Mouse (Mus musculus): ENCODE data around the gene Lmod3. TPM values are rescaled to one million over a fixed set of nuclear protein-coding genes. Genes with fewer than 3 reads are reported as not detected.

Lmod3 gene
- polyA plus RNA-seq, 1 experiment, result 0.10 TPM

DNA sequence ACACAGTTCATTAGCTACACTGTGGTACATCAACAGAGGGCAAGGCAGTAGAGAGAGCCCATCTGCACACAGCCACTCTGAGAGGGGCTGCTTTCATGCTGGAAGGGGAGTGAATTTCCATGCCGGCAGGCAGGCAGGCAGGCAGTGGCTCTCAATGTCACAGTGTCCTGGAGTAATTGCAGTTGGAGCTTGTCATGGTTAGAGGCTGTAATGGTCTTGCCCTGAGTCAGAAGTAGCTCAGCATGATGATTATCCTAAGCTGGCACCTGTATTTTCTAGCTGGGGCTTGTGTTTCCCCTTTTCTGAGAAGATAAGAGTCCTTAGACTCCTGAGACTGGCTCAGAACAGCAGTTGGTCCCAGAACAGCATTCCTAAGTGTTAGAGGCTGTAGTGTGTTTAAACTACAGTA lies 26.5 kb downstream of the Lmod3 start:
- no peaks in the 10 kb centered on the region for H3K27me3 ChIP-seq (ENCODE audit: control insufficient read depth, insufficient read depth, low read length)
- no peaks in the 10 kb centered on the region for H3K4me1 ChIP-seq (ENCODE audit: control insufficient read depth, insufficient read depth, low read length)
- no peak overlapping the region for H3K4me3 ChIP-seq (ENCODE audit: control insufficient read depth, low read depth, low read length)
- H3K36me3 ChIP-seq (ENCODE audit: control insufficient read depth, insufficient read depth, low read length), result no peaks in the 10 kb centered on the region
- TF ChIP-seq POLR2A (IDR thresholded peaks at IDR 0.05; ENCODE audit: control insufficient read depth, low read depth, low read length) (no peak), CTCF (IDR thresholded peaks at IDR 0.05; ENCODE audit: control insufficient read depth, insufficient read depth, insufficient replicate concordance, low read depth, low read length) (no peak)
- H3K27ac ChIP-seq (ENCODE audit: control insufficient read depth, insufficient read depth, low read depth, low read length), result no peak overlapping the region

DNA sequence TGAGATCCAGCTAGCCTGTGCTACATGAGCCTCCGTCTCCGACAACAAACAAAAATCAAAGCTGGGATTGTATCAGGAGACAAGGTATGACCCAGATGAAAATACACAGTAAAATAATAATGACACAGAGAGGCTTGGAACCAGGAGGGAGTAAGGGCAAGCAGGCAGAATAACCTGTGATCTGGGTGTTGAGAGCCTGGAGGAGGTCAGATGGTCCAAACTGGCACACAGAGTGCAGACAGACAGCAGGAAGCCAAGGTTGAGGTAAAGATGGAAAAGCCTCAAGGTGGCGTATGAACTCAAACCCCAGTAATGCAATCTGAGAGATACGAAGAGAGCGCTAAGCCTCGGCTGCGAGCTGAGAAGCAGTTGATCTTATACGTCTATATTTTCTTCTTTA lies 28.1 kb downstream of the Lmod3 start:
- Histone ChIP-seq H3K36me3 (ENCODE audit: control insufficient read depth, insufficient read depth, low read length) (no peaks in the 10 kb centered on the region), H3K27me3 (ENCODE audit: control insufficient read depth, insufficient read depth, low read length) (no peaks in the 10 kb centered on the region), H3K27ac (ENCODE audit: control insufficient read depth, insufficient read depth, low read depth, low read length) (no peak overlapping the region), H3K4me3 (ENCODE audit: control insufficient read depth, low read depth, low read length) (no peak overlapping the region), H3K4me1 (ENCODE audit: control insufficient read depth, insufficient read depth, low read length) (no peaks in the 10 kb centered on the region)
- TF ChIP-seq POLR2A (IDR thresholded peaks at IDR 0.05; ENCODE audit: control insufficient read depth, low read depth, low read length) (no peak), CTCF (IDR thresholded peaks at IDR 0.05; ENCODE audit: control insufficient read depth, insufficient read depth, insufficient replicate concordance, low read depth, low read length) (no peak)

DNA sequence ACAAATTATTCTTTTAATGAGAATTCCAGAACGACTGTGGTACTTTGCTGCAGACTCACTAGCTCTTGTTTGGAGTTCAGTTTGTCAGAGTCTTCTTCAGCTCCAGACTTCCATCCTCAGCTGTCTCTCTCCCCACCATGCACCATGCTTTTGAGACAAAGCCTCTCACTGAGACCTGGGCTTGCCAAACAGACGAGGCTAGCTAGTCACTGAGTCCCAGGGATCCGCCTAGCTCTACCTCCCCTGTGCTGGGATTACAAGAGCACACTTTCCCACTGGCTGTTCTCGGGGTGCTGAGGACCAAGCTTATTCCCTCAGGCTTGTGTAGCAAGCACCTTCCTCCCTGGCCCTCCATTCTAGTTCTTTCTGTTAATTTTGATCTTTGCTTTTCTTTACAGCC lies 29.0 kb downstream of the Lmod3 start:
- Histone ChIP-seq H3K27ac (ENCODE audit: control insufficient read depth, insufficient read depth, low read depth, low read length) (no peak overlapping the region), H3K27me3 (ENCODE audit: control insufficient read depth, insufficient read depth, low read length) (no peaks in the 10 kb centered on the region), H3K4me1 (ENCODE audit: control insufficient read depth, insufficient read depth, low read length) (no peaks in the 10 kb centered on the region), H3K36me3 (ENCODE audit: control insufficient read depth, insufficient read depth, low read length) (no peaks in the 10 kb centered on the region), H3K4me3 (ENCODE audit: control insufficient read depth, low read depth, low read length) (no peak overlapping the region)
- no peak for TF ChIP-seq CTCF (IDR thresholded peaks at IDR 0.05; ENCODE audit: control insufficient read depth, insufficient read depth, insufficient replicate concordance, low read depth, low read length)

DNA sequence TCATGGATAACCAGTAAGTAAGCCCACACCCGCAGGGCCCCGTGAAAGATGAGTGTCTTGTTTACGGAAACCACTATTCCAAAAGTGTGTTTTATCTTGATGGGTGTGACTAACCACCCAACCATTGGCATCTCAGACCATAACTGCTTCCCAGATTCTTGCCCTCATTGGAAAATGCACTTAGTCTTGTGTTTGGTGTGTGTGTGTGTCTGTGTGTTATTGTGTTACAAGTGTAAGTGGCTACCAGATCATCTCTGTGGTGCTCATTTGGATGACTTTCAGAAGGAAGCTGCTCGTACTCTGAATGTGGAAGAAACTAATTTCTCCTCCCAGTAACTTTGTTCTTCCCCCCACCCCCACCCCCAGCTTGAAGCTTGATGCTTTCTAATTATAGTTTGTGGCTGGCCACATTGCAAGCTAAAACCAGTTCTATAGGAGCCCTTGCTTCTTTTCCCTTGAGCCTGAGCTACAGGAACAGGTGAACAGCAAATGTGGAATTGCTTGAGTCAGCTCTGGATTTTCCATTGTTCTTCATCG lies 29.6 kb downstream of the Lmod3 start:
- TF ChIP-seq CTCF (IDR thresholded peaks at IDR 0.05; ENCODE audit: control insufficient read depth, insufficient read depth, insufficient replicate concordance, low read depth, low read length), result no peak
- TF ChIP-seq POLR2A (IDR thresholded peaks at IDR 0.05; ENCODE audit: control insufficient read depth, low read depth, low read length), result no peak
- Histone ChIP-seq H3K4me1 (ENCODE audit: control insufficient read depth, insufficient read depth, low read length) (no peaks in the 10 kb centered on the region), H3K27ac (ENCODE audit: control insufficient read depth, insufficient read depth, low read depth, low read length) (no peak overlapping the region), H3K36me3 (ENCODE audit: control insufficient read depth, insufficient read depth, low read length) (no peaks in the 10 kb centered on the region), H3K4me3 (ENCODE audit: control insufficient read depth, low read depth, low read length) (no peak overlapping the region), H3K27me3 (ENCODE audit: control insufficient read depth, insufficient read depth, low read length) (no peaks in the 10 kb centered on the region)

DNA sequence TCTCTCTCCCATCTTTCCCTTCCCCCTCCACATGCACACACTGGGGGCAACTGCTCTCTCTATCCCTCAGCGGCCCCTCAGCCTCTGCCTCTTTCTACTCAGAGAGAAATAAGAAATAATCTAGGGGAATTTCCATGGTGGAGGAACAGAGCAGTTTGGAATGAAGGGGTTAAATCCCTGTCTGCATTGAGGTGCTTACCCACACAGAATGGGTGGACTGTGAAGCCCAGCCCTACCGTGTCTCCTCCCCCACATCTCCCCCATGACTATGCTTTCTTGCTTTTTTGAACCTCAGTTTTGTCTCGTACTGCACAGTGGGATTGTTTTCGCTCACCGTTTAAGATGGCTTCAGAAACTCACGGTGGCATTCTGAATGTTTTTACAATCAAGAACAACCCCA lies 30.2 kb downstream of the Lmod3 start:
- no peak for TF ChIP-seq CTCF (IDR thresholded peaks at IDR 0.05; ENCODE audit: control insufficient read depth, insufficient read depth, insufficient replicate concordance, low read depth, low read length)
- TF ChIP-seq POLR2A (IDR thresholded peaks at IDR 0.05; ENCODE audit: control insufficient read depth, low read depth, low read length), result no peak
- no peak overlapping the region for H3K4me3 ChIP-seq (ENCODE audit: control insufficient read depth, low read depth, low read length)
- no peaks in the 10 kb centered on the region for H3K36me3 ChIP-seq (ENCODE audit: control insufficient read depth, insufficient read depth, low read length)
- H3K27me3 ChIP-seq (ENCODE audit: control insufficient read depth, insufficient read depth, low read length), result no peaks in the 10 kb centered on the region
- H3K27ac ChIP-seq (ENCODE audit: control insufficient read depth, insufficient read depth, low read depth, low read length), result no peak overlapping the region
- H3K4me1 ChIP-seq (ENCODE audit: control insufficient read depth, insufficient read depth, low read length), result no peaks in the 10 kb centered on the region

DNA sequence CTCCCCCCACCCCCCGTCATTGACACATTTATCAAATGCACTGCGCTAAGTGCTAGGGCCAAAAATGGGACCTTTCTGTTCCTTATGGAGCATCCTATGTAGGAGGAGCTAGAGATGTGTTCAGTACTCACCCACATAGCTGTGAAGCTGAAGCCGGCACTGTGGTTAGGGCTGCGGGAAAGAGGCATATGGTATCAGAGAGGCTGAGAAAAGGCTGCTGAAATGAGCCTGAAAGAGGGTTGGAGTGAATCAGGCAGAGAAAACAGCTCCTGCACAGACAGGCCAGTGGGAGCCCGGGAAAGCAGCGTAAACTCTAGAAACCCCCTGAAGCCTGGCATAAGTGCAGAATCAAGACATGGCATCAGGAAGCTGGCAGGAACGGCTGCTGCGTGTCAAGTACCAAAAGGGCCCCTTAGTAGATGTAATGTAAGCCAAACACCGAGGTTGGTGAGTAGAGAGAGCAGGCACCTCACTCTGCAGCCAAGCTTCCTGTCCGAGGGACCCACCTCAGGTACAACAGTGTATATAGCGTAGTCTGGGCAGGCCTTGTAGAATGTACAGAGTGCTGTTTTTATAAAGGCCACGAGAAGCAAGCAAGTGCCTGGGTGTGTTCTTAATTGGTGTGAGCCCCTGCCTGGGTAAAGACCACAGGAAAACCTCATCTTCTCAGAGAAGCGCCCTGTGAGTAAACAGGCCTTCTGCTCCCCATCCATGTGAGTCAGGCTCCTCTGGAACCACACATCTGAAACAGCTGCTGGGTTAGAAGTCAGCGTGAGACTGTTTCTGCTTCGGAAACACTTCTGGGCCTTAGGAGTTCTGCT lies 31.1 kb downstream of the Lmod3 start:
- TF ChIP-seq CTCF (IDR thresholded peaks at IDR 0.05; ENCODE audit: control insufficient read depth, insufficient read depth, insufficient replicate concordance, low read depth, low read length), result no peak
- no peak for TF ChIP-seq POLR2A (IDR thresholded peaks at IDR 0.05; ENCODE audit: control insufficient read depth, low read depth, low read length)
- Histone ChIP-seq H3K27me3 (ENCODE audit: control insufficient read depth, insufficient read depth, low read length) (no peaks in the 10 kb centered on the region), H3K4me1 (ENCODE audit: control insufficient read depth, insufficient read depth, low read length) (no peaks in the 10 kb centered on the region), H3K4me3 (ENCODE audit: control insufficient read depth, low read depth, low read length) (no peak overlapping the region), H3K36me3 (ENCODE audit: control insufficient read depth, insufficient read depth, low read length) (no peaks in the 10 kb centered on the region), H3K27ac (ENCODE audit: control insufficient read depth, insufficient read depth, low read depth, low read length) (no peak overlapping the region)

DNA sequence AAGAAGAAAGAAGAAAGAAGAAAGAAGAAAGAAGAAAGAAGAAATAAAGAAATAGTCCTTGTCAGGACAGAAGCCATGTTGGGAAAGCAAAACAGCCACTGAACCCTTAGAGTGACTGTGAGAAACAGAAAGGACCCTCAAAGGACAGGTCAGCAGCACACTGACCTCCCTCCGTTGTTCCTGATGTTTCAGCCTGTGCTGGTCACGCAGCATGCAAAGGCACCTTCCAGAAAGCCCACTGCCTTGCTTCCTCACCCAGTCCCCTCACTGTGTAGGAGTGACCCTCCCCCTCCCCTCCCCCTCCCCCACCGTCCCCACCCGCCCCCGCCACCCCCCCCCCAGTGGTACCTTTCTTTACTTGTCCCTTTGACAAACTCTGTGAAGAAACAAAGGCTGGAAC lies 31.9 kb downstream of the Lmod3 start:
- H3K27me3 ChIP-seq (ENCODE audit: control insufficient read depth, insufficient read depth, low read length), result no peaks in the 10 kb centered on the region
- no peak overlapping the region for H3K27ac ChIP-seq (ENCODE audit: control insufficient read depth, insufficient read depth, low read depth, low read length)
- H3K4me3 ChIP-seq (ENCODE audit: control insufficient read depth, low read depth, low read length), result no peak overlapping the region
- no peaks in the 10 kb centered on the region for H3K36me3 ChIP-seq (ENCODE audit: control insufficient read depth, insufficient read depth, low read length)
- no peaks in the 10 kb centered on the region for H3K4me1 ChIP-seq (ENCODE audit: control insufficient read depth, insufficient read depth, low read length)
- no peak for TF ChIP-seq POLR2A (IDR thresholded peaks at IDR 0.05; ENCODE audit: control insufficient read depth, low read depth, low read length)
- no peak for TF ChIP-seq CTCF (IDR thresholded peaks at IDR 0.05; ENCODE audit: control insufficient read depth, insufficient read depth, insufficient replicate concordance, low read depth, low read length)
